Mouse (Mus musculus) kidney, postnatal 10 days (tissue): ENCODE data around the gene Gm26938.

Experiments
- DNase-seq: peaks from one replicate; pipeline ENCODE4 v3.0.0; 2021; ENCODE audit warnings: mixed read lengths

The Gm26938 gene

DNA sequence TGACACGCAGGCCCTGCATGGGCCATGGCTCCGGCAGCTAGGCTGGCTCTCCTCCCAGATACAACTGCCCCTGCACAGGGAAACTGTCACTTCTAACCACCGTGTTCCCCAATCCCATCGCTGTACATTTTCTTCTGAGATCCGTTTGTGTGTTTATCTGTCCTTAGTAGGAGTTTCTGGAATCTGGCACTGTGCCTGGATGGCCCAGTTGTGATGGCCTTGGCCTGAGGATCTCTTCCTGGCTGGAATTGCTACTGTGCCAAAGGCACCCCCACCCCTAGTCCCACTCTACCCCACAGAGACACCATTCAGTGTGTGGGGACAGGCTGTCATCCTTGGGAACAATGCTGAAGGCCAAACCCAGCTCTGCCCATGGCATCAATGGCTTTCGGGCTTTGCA, 10.2 kb downstream of the Gm26938 start:
- no peak for DNase-seq

DNA sequence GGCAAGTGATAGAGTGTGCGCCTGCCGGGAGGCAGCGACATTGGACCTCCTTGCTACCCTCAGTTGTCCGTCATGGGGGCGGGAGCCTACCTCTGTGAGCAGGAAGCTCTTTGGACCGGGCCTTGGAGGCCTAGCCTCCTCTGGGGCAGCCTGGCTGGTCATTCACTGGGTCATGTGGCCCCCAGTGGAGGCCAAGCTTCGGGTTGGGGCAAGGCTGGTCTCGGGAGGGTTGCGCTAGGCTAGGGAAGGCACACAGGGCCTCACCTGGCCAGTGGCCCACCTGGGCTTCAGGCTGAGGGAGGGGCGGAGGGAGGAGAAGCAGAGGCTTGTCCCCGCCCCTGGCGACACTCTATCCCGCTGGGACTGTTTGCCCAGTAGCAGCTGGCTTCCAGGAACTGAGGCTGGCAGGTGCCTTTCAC, 12.2 kb downstream of the Gm26938 start:
- peak; percentile 83 for DNase-seq

DNA sequence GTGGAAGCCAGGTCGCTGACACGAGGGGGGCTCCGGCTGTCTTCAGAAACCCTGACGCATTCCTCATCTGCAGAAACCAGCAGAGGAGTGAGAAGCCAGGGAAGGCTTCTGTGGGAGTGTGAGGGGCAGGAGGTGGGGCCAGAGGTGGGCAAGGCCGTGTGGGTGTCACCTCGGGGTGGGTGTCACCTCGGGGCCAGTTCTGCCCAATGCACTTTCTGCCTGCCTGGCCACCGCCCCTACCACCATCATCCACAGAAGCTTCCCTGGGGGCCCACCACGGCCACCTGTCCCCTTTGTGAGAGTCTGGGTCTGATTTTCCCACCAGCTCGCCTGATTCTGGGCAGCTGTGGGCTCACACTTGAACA, 13.1 kb downstream of the Gm26938 start:
- DNase-seq, result no peak

GRCm38 (mm10) chr5:139812398-139813125, 13.6 kb downstream of the Gm26938 start:
- no peak for DNase-seq

GRCm38 (mm10) chr5:139811677-139812397, 14.4 kb downstream of the Gm26938 start:
- DNase-seq, result no peak

- DNase-seq, result no peak
These were observed 16.8 kb downstream of the Gm26938 start for GRCm38 (mm10) chr5:139809397-139809796.

GRCm38 (mm10) chr5:139805924-139806323, 20.3 kb downstream of the Gm26938 start:
- DNase-seq, result no peak

DNA sequence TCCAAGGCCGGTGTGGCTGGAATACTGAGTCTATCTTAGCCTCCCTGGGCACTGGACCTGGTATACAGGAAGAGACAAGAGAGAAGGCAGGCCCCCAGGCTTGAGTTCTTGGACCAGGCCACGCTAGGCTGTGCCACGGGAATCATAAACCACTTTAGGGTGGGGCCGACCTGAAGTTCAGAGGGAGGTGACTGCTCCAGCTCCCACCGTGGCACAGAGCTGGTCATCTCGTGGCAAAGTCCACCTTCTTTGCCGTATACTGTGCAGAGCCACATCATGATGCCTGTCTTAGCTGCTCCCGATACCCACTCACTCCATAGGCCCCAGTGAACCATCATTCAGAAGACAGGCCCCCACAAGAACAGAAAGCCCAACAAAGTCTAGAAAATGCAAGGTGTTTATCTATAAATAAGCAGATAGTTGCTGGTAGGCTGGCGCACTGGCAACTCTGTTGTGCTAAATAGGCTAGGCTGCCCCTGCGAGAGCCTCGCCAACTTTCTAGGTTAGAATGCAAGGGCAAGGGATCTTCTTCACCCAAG, 21.6 kb downstream of the Gm26938 start:
- no peak for DNase-seq

GRCm38 (mm10) chr5:139804107-139804551, 22.1 kb downstream of the Gm26938 start:
- DNase-seq, result no peak

DNA sequence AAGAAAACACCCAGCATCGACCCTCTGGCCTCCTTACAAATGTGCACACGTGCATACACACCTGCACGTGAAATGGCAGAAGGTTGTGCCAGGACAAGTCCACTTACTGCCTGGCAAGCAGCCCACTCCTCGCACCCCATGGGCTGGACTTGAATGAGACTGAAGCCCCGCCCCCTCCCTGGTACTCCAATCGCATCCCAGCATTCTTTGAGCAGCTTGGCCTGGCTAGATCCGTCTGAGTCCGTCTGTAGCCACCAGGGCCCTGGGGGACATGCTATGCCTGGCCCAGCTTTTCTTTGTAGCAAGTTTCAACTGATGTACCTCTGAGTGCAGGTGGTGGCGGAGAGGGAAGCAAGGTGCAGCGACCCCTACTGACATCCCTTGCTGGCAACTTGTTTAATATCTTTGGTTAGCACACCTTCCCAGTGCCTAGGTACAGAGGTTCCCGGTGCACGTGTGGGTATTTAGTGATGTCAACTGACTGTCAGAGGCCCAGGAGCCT, 22.6 kb downstream of the Gm26938 start:
- peak; percentile 88 for DNase-seq

DNA sequence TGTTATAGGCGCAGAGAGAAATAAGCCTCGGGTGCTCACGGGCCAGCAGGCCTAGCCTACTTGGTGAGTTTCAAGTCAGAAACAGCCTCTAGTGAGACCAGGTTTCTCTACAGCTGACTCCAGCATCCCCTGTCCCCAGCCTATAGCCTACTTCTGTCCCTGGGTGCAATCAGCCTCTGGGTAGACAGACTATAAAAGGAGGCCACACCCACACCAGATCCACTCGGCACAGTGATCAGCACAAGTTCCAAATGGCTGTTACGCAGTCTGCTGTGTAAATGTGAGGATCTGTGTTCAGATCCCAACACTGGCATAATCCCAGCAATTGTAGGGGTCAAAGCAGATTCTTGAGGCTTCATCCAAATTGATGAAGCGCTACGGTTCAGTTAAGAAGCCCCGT, 23.0 kb downstream of the Gm26938 start:
- no peak for DNase-seq

GRCm38 (mm10) chr5:139801880-139802279, 24.3 kb downstream of the Gm26938 start:
- no peak for DNase-seq

DNA sequence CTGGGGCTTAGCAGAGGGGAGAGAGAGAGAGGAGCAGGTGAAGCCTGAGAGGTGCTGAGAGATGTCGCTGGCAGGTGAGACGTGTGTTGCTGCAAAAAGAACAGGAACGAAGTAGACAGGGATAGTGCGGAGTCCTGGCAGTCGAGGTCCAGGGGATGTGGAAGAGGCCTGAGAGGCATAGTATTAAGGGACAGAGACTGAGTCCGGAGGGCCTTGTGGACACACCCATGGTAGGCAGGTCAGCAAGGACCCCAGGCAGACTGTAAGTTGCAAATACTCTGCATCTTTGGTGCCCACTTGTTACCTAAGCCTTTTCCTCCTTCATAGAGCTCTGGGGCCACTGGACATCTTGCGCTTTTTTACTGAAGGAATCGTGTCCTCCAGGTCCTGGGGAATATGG, 25.0 kb downstream of the Gm26938 start:
- no peak for DNase-seq

DNA sequence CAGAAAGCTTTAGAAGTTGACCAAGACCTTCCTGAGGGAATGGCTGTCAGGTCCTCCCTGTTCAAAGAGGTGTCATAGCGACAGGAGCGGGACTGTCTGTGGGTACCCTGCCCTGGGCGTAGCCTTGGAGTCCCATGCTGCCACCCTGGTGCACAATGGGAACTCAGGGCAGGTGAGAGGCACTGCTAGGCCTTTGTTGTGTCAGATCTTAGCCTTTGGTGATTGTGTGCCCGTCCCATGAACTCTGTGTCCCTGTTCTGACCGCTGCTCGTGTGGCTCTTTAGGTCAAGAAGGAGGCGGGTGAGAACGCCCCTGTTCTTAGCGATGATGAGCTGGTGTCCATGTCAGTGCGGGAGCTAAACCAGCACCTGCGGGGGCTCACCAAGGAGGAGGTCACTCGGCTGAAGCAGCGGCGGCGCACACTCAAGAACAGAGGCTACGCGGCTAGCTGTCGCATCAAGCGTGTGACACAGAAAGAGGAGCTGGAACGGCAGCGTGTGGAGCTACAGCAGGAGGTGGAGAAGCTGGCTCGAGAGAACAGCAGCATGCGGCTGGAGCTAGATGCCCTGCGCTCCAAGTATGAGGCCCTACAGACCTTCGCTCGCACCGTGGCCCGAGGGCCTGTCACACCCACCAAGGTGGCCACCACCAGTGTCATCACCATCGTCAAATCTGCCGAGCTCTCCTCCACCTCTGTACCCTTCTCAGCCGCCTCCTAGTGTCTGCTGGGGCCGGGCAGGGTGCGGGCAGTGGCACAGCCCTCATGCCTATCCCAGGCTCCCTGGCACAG, 26.2 kb downstream of the Gm26938 start:
- no peak for DNase-seq

- DNase-seq, result no peak
These were observed 27.2 kb downstream of the Gm26938 start for GRCm38 (mm10) chr5:139799041-139799440.

GRCm38 (mm10) chr5:139798168-139798900, 27.9 kb downstream of the Gm26938 start:
- no peak for DNase-seq

DNA sequence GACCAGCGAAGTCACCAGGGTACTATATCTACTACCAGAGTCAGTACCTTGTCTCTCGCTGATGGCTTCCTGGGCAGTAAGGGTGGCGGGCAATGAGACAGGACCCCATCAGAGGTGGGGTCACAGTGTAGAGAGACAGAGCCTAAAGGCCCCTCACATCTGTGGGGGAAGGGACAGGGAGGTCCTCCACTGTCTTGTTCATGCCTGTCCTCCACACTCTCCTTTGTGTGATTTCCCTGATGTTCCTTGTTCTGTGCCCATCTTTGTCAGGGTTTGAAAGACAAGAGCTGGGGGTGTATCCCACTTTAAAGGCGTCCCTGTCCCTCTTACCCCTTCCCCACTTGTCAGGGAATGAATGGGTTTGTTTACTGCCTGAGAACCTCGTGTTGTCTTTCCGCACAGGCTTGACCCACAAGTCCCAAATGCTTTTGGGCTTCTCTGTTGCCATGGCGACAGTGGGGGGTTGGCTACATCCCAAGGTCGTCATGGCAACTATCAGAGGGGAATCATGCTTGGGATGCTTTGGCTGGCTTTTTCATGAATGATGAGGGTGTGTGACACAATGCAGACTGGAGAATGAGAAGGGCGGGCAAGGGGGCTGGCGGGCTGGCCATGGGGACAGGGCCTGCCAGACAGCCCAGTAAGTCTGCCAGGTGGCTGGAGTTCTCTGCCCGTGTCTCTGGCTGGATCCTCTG, 28.6 kb downstream of the Gm26938 start:
- DNase-seq, result peak; percentile 94

DNA sequence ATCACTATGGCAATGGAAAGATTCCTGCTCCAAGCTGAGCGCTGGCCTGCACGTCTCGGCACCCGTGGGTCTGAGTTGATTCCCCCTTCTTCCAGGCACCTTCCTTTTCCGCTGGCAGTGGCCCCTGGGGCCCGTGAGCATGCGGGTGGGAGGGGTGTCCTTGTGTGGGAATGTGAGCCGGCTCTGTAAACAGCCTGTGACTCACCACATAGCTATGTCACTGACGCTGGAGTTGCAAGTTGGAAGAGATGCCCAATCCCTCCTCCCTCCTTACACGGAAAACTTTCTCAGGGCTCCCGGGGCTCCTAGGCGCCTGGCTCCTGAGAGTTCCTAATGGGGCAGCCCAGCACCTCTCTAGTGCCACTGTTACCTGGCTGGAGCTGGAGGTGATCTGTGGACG, 29.3 kb downstream of the Gm26938 start:
- DNase-seq, result peak; percentile 91

- DNase-seq, result no peak
These were observed 30.1 kb downstream of the Gm26938 start for GRCm38 (mm10) chr5:139796001-139796620.

DNA sequence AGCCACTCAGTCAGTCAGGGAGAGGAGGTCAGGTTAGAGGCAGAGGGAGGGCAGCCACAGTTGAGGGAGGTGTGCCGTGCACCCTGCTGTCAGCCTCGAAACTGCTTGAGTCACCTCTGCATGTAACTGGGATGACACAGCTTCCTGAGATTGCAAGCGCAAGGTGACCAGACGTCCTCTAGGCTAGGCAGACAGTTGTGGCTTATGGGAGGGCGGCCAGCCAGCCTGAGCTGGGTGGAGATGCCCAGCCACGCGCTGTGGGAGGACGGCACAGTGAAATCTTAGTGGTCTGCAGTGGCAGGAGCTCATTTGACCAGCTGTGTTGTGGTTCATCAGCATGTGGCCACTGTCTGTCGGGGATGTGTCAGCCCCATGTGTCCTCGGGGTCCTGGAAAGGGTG, 31.3 kb downstream of the Gm26938 start:
- DNase-seq, result no peak

- no peak for DNase-seq
These were observed 32.1 kb downstream of the Gm26938 start for GRCm38 (mm10) chr5:139794137-139794536.
